Mouse (Mus musculus) gastrocnemius, postnatal 36 days (tissue): ENCODE measurements at regions not wholly inside any gene's neighbourhood (a gene's known extent, or its start where the extent isn't known, plus 50 kb on each side); places are given as distances from the start of the nearest gene placed in this dataset.
A peak's percentile ranks its signal among the peaks of the same experiment; 100 is the strongest.

Source experiments
- DNase-seq, 2 experiments: peaks; one replicate each; pipeline ENCODE4 v3.0.0; 2022
- intact Hi-C: fragments of 180-260 bp; cut with DNase I; formaldehyde crosslinking; loops from one replicate; pipeline ENCODE4 v1.15.1; 2025

DNA sequence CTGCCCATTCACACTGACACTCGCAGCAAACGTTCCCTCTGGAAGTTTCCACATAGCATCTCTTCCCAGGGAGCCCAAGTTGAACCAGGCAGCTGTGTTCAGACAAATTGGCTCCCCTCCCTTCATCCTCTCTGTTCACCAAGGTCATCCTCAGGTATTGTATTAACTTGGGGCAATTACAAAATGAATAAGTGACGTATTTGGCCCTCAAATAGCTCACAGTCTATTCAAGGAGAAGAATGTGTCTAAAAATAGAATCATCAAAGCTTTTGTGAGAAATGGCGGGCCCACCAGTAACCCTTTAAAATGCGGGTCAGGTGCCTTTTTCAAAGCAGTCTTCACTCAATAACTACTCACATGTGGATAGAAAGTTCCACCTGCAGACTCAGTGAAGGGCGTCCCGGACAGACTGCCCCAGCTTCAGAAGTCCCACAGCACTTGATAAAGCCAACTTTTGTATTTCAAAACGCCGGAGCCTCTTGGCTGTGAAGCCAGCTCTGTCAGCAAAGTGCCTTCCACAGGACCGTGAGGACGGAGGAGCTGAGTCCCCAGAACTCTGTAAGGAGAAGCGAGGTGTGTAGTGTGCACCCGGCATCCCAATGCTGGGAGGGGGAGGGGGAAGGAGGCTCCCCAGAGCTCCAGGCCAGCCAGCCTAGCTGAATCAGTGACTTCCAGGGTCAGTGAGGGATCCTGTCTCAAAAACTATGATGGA lies 241.9 kb downstream of the Sipa1l2 start:
- DNase-seq: no peak

DNA sequence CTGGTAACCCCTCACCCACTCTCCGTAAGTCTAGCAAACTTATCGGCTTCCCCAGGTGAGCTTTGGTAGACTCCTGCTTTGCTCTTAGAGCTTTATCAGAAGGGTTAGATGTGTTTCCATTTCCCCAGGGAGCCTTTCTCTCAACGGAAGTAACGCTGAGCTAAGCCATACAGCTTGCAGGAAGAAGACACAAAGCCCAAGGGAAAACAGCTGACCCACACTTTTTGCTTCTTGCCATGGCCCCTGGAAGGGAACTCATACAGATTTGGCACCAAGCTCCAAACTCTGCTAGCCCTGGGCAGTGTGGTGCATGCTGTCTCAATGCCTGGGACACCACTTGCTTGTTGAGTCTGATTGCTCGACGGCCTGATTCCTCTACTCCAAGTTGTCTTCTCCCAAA lies 242.6 kb downstream of the Sipa1l2 start:
- intact Hi-C loops: no loop called here

More for the DNA sequence above, 241.9 kb downstream of the Sipa1l2 start:
- intact Hi-C loops: no loop called here

DNA sequence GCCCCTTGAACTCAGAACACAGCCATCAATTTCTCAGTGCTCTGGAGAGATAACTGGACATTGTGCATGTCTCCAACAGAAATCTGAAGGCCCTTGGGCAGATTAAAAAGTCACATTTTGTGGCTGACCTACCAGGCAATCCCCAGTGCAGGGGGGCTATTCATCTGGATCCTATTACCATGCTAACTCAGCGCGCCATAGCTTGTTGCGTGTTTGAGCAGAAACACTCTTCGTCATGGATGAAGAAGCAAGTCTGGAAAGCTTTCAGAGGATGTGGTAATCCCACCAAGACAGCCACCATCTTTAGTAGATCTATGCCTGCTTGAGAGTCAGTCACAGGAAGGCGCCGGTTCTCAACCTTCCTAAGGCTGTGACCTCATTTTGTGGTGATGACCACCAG lies 243.9 kb downstream of the Sipa1l2 start:
- intact Hi-C loops: no loop called here
- no peak for DNase-seq

More for the DNA sequence above, 242.6 kb downstream of the Sipa1l2 start:
- DNase-seq: no peak

DNA sequence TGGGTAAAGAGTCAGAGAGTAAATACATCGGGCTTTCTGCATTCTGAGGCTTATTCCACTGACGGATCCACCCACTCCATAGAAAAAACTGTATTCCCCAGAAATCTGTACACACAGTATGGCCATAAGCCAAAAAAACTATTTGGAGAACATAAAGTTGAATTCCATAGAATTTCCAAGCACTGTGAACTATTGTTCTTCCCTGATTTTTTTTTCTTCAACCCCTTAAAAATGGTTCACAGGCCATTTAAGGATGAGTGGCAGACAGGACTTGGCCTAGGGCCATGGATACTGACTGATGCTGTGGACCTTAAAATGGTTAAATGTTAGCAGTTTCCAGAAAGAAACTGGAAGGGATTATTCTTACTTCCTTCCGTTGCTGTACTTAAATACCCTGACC lies 247.0 kb downstream of the Sipa1l2 start:
- intact Hi-C loops: no loop called here
- no peak for DNase-seq

DNA sequence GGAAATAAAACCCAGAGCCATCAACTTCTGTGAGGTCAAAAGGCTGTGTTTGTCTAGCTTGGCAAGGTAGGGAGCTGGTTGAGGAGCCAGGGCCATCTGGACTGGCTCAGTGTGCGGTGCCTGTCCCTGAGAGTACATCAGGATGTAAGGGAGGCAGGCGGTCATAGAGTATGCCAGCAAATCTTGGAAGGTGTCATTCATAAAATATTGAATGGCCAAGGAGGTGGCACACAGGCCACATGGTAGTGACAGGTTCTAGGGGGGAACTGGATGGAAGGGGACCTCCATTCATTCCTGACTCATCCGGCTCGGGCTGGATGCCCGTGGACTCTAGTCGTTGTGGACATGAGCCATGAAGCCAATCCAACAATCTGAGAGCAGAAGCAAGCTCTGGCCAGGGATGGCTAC lies 252.0 kb downstream of the Sipa1l2 start:
- intact Hi-C loops: no loop called here
- peak; percentile 55 to 64 for DNase-seq

DNA sequence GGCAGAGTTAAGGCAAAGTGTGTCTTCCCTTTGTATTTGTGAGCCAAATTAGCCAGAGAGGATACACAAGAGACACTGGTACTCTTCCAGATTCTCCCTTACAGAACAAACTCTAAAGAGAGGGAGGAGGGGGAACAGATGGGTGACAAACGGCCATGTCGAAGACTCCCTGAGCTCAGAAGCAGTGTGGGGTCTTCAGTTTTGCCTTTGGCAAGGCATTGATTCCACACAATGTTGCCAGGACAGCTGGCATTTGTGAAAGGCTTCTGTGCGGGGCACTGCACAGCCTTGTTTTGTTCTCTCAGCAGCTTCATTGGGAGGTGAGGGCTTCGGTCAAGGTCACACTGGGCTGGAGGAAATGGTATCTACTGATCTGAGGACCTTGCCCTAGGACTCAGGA lies 253.9 kb downstream of the Sipa1l2 start:
- DNase-seq: no peak
- intact Hi-C loops: no loop called here

DNA sequence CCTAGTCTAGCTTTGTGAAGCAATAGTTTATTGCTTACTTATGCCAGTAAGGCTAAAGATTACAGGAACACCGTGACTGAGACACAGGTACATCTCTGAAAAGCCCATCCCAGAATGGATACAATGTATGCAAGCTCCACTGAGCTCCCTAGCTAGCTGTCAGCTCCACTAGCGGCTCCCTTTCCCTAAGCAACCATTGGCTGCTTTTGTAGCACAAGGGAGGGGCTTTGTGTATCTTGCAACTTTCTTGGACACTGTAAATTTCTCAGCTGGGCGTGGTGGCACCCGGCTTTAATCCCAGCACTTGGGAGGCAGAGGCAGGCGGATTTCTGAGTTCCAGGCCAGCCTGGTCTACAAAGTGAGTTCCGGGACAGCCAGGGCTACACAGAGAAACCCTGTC lies 254.6 kb downstream of the Sipa1l2 start:
- intact Hi-C loops: no loop called here
- DNase-seq: no peak

DNA sequence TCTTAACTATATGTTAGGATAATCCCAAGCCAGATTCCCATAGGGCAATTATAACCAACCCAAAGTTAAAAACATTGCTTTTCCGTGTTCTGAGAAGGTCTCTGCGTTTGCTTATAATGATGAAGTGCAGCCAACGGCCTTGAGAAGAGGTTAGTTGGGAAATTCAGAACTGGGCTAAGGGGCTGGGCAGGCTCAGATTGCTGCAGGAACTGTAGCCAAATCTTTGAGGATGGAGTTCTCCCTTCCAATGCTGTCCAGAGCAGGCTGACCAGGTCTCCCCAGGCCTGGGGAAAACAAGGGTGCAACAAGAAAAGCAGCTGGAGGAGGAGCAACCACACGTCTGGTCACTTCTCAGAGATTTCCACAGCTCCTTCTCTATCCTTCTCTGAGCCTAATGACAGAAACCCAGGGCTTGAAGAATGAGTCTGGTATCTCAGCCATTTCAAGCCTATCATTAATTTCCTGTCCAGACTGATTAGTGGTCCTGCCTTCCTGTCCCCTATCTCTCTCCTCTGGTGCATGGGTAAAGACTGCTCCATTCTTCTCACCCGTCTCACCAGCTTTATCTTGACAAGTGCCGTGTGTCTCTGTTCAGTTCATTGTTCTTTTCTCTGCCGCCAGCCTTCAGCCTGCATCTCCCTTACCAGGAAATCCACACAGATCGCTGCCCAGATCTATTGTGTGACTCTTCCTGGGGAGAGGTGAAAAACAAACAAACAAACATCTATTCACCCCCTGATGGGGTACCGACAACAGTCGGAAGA lies 255.2 kb downstream of the Sipa1l2 start:
- intact Hi-C loops: no loop called here
- DNase-seq: no peak

DNA sequence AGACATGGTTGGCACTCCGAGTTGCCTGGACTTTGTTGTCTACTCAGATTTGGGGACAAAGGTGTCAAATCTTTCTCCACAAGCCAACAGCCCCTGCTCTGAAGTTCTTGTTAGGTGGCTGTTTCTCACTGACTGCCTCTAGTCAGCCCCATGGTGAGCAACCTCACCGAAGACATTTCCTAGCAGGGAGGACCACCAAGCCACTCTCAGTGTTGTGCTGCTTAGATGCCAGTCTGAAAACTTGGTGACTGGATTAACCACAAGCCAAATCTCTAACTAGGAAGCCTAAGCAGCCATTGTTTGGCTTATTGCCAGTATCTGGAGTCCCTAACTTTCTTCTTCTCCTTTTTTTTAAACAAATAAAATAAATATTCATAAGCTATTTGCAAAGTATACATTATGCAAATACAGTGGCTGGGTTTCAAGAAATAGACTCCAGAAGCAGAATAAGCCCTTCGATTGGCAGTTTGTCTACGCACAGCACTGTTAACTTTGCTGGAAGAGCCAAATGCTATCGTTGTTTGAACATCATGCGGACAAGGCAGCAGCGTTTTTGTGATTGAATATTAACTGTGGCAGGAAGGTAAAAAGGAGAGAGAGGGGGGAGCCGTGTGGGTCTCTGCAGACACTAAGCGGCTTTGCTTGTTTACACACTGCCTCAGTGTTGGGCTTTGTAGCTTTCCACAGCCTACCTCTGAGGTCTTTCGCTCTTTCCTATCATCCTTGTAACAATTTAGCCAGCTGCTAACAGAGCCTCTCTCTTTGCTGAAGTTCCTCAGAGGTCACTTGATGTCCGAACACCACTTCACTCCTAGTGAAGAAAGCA lies 257.4 kb downstream of the Disc1 start:
- intact Hi-C loops: no loop called here
- DNase-seq: no peak
